Mouse (Mus musculus) brain, embryonic 14.5 days (tissue): ENCODE results near the gene Pcnt.

ENCODE experiments used
- CTCF ChIP-seq: fragments of 200-500 bp; IDR thresholded peaks from 2 replicates; pipeline ENCODE4 v1.5.1; 2012; ENCODE audit warnings: inconsistent platforms, mild to moderate bottlenecking, moderate library complexity, borderline replicate concordance; ENCODE audit not compliant: insufficient read depth, insufficient read length; ENCODE audit errors: extremely low read depth
- POLR2A ChIP-seq: fragments of 200-500 bp; IDR thresholded peaks from 2 replicates; pipeline ENCODE4 v1.6.1; 2012; ENCODE audit warnings: mild to moderate bottlenecking, inconsistent platforms, borderline replicate concordance; ENCODE audit not compliant: poor library complexity, insufficient read depth, insufficient read length, severe bottlenecking; ENCODE audit errors: extremely low read depth

GRCm38 (mm10) chr10:76480851-76481250 is 38.3 kb upstream of the Pcnt start:
- TF ChIP-seq CTCF (no peak), POLR2A (no peak)
